Mouse (Mus musculus) kidney, postnatal 36 days (tissue): Measurements from ENCODE around the gene Ryr3.
"Not testable (repeated sequence)": the region's sequence is repeated elsewhere in the genome, so short reads cannot be mapped to it uniquely, and the experiment has no call there.

ENCODE experiments used
- DNase-seq, 2 experiments: peaks; one replicate each; pipeline ENCODE4 v3.0.0; 2021 to 2022; ENCODE audit warnings: mixed read lengths in 2 of 2

Ryr3 gene

GRCm38 (mm10) chr2:113094088-113094487, 122.8 kb downstream of the Ryr3 start:
- DNase-seq = no peak

- DNase-seq = no peak
These were observed 124.1 kb downstream of the Ryr3 start for GRCm38 (mm10) chr2:113092756-113093155.

- DNase-seq = not testable (repeated sequence)
These were observed 125.6 kb downstream of the Ryr3 start for GRCm38 (mm10) chr2:113091316-113091715.

- no peak for DNase-seq
These were observed 140.5 kb downstream of the Ryr3 start for GRCm38 (mm10) chr2:113076396-113076795.

GRCm38 (mm10) chr2:113059367-113059766, 157.5 kb downstream of the Ryr3 start:
- DNase-seq = no peak

- no peak for DNase-seq
These were observed 158.0 kb downstream of the Ryr3 start for GRCm38 (mm10) chr2:113058914-113059313.

GRCm38 (mm10) chr2:113058116-113058515, 158.8 kb downstream of the Ryr3 start:
- no peak for DNase-seq

- no peak for DNase-seq
These were observed 161.3 kb downstream of the Ryr3 start for GRCm38 (mm10) chr2:113055591-113055990.

GRCm38 (mm10) chr2:113049831-113050230, 167.1 kb downstream of the Ryr3 start:
- no peak for DNase-seq

- no peak for DNase-seq
These were observed 180.3 kb downstream of the Ryr3 start for GRCm38 (mm10) chr2:113036550-113036949.

GRCm38 (mm10) chr2:113030689-113031088, 186.2 kb downstream of the Ryr3 start:
- no peak for DNase-seq

GRCm38 (mm10) chr2:113019896-113020295, 197.0 kb downstream of the Ryr3 start:
- no peak for DNase-seq

- DNase-seq = no peak
These were observed 198.6 kb downstream of the Ryr3 start for GRCm38 (mm10) chr2:113018278-113018677.

GRCm38 (mm10) chr2:113016236-113016635, 200.7 kb downstream of the Ryr3 start:
- no peak for DNase-seq

- DNase-seq = no peak
These were observed 207.7 kb downstream of the Ryr3 start for GRCm38 (mm10) chr2:113008961-113009740.

GRCm38 (mm10) chr2:112998498-112998897, 218.4 kb downstream of the Ryr3 start:
- DNase-seq = no peak

GRCm38 (mm10) chr2:112982908-112983510, 233.9 kb downstream of the Ryr3 start:
- no peak for DNase-seq

GRCm38 (mm10) chr2:112966807-112967625, 249.9 kb downstream of the Ryr3 start:
- no peak for DNase-seq

GRCm38 (mm10) chr2:112948931-112949330, 268.0 kb downstream of the Ryr3 start:
- DNase-seq = no peak

- no peak for DNase-seq
These were observed 285.1 kb downstream of the Ryr3 start for GRCm38 (mm10) chr2:112931776-112932175.

GRCm38 (mm10) chr2:112913796-112914195, 303.1 kb downstream of the Ryr3 start:
- no peak for DNase-seq

- DNase-seq = no peak
These were observed 304.3 kb downstream of the Ryr3 start for GRCm38 (mm10) chr2:112912611-112913010.

- DNase-seq = no peak
These were observed 306.3 kb downstream of the Ryr3 start for GRCm38 (mm10) chr2:112910579-112910978.

GRCm38 (mm10) chr2:112909142-112909541, 307.8 kb downstream of the Ryr3 start:
- DNase-seq = no peak
